Mouse (Mus musculus) CH12.LX (cell line): ENCODE measurements around the gene Abcb8. TPM values are rescaled to one million over a fixed set of nuclear protein-coding genes. Genes with fewer than 3 reads are reported as not detected.

Source experiments
- DNase-seq: peaks from one replicate; pipeline ENCODE4 v3.0.0-alpha.2; 2013; ENCODE audit errors: extremely low read depth
- H3K27ac ChIP-seq: 2 replicates; pipeline ENCODE4 v1.5.1; 2012; ENCODE audit warnings: low read depth, mild to moderate bottlenecking, control low read depth, moderate library complexity; ENCODE audit not compliant: insufficient read depth
- H3K27me3 ChIP-seq: replicated peaks from 2 replicates; pipeline ENCODE3; 2012; ENCODE audit warnings: inconsistent platforms
- H3K36me3 ChIP-seq, 2 experiments: replicated peaks in 1 of 2; 2 replicates each; pipeline versions ENCODE3 to v1.6.1; 2012; ENCODE audit warnings: inconsistent platforms in 1 of 2, low read length in 1 of 2, mild to moderate bottlenecking in 1 of 2, mixed read lengths in 1 of 2, moderate library complexity in 1 of 2; ENCODE audit not compliant: control insufficient read depth in 1 of 2, insufficient read depth in 1 of 2
- H3K4me1 ChIP-seq, 2 experiments: 2 replicates each; pipeline ENCODE4 v1.6.1; 2012; ENCODE audit warnings: inconsistent platforms in 1 of 2, moderate library complexity in 1 of 2; ENCODE audit not compliant: insufficient read depth in 2 of 2, control insufficient read depth in 1 of 2
- H3K4me2 ChIP-seq: 2 replicates; pipeline ENCODE4 v1.6.1; 2012; ENCODE audit warnings: low read depth, mild to moderate bottlenecking, control low read depth; ENCODE audit not compliant: poor library complexity, insufficient read depth, severe bottlenecking
- H3K4me3 ChIP-seq, 3 experiments: fragments of 150-350 bp in 1 of 3; sonication (generic) in 1 of 3; replicated peaks in 1 of 3; 2 replicates each; pipeline versions ENCODE3 to v1.5.1; 2011 to 2012; ENCODE audit warnings: low read depth in 2 of 3, low read length in 2 of 3, mild to moderate bottlenecking in 2 of 3, moderate library complexity in 2 of 3, control low read depth in 1 of 3, improper control_type of control experiment in 1 of 3, inconsistent platforms in 1 of 3, mixed read lengths in 1 of 3; ENCODE audit not compliant: poor library complexity in 1 of 3
- H3K79me2 ChIP-seq: replicated peaks from 2 replicates; pipeline ENCODE4 v1.6.1; 2012; ENCODE audit warnings: mild to moderate bottlenecking, moderate library complexity; ENCODE audit not compliant: control insufficient read depth, poor library complexity, insufficient read depth, severe bottlenecking; ENCODE audit errors: extremely low read depth
- H3K9ac ChIP-seq: 2 replicates; pipeline ENCODE4 v1.6.1; 2012; ENCODE audit warnings: low read depth, mild to moderate bottlenecking, control low read depth, moderate library complexity; ENCODE audit not compliant: insufficient read depth
- H3K9me3 ChIP-seq: replicated peaks from 2 replicates; pipeline ENCODE3; 2012; ENCODE audit warnings: low read length, inconsistent platforms, mixed read lengths
- CHD2 ChIP-seq: IDR thresholded peaks from 2 replicates; pipeline ENCODE4 v1.6.1; 2011; ENCODE audit warnings: low read length, improper control_type of control experiment
- CTCF ChIP-seq, 2 experiments: IDR thresholded peaks in 1 of 2; conservative IDR thresholded peaks in 1 of 2; 2 replicates each; pipeline ENCODE4 v1.5.1; 2011 to 2012; ENCODE audit warnings: low read depth in 2 of 2, low read length in 2 of 2, improper control_type of control experiment in 1 of 2, inconsistent platforms in 1 of 2, mild to moderate bottlenecking in 1 of 2, moderate library complexity in 1 of 2
- E2F4 ChIP-seq: IDR thresholded peaks from 2 replicates; pipeline ENCODE4 v1.6.1; 2011; ENCODE audit warnings: low read depth, low read length, improper control_type of control experiment; ENCODE audit not compliant: insufficient replicate concordance
- ELF1 ChIP-seq: IDR thresholded peaks from 2 replicates; pipeline ENCODE4 v1.6.1; 2014; ENCODE audit warnings: low read depth, mild to moderate bottlenecking, inconsistent platforms, low read length, improper control_type of control experiment
- EP300 ChIP-seq: IDR thresholded peaks from 2 replicates; pipeline ENCODE4 v1.6.1; 2011; ENCODE audit warnings: low read length, improper control_type of control experiment
- ETS1 ChIP-seq: conservative IDR thresholded peaks from 2 replicates; pipeline ENCODE4 v1.6.1; 2012; ENCODE audit warnings: low read depth, mild to moderate bottlenecking, inconsistent platforms, low read length, improper control_type of control experiment, moderate library complexity
- GABPA ChIP-seq: IDR thresholded peaks from 2 replicates; pipeline ENCODE4 v1.6.1; 2012; ENCODE audit warnings: low read depth, low read length, improper control_type of control experiment, inconsistent platforms; ENCODE audit not compliant: insufficient replicate concordance
- HCFC1 ChIP-seq: IDR thresholded peaks from 2 replicates; pipeline ENCODE4 v1.6.1; 2012; ENCODE audit warnings: low read depth, mild to moderate bottlenecking, inconsistent platforms, low read length, improper control_type of control experiment
- IRF4 ChIP-seq: IDR thresholded peaks from 2 replicates; pipeline ENCODE4 v1.6.1; 2014; ENCODE audit warnings: low read depth, mild to moderate bottlenecking, inconsistent platforms, low read length, improper control_type of control experiment
- JUN ChIP-seq: IDR thresholded peaks from 2 replicates; pipeline ENCODE4 v1.6.1; 2011; ENCODE audit warnings: low read depth, mild to moderate bottlenecking, low read length, improper control_type of control experiment, moderate library complexity; ENCODE audit not compliant: insufficient read depth
- MXI1 ChIP-seq: IDR thresholded peaks from 2 replicates; pipeline ENCODE4 v1.6.1; 2011; ENCODE audit warnings: mild to moderate bottlenecking, low read depth, low read length, improper control_type of control experiment
- NRF1 ChIP-seq: IDR thresholded peaks from 2 replicates; pipeline ENCODE4 v1.6.1; 2014; ENCODE audit warnings: low read depth, mild to moderate bottlenecking, inconsistent platforms, low read length, improper control_type of control experiment, moderate library complexity
- POLR2A ChIP-seq: IDR thresholded peaks from 2 replicates; pipeline ENCODE4 v1.6.1; 2011; ENCODE audit warnings: low read depth, mild to moderate bottlenecking, improper control_type of control experiment, low read length
- TBP ChIP-seq: conservative IDR thresholded peaks from 2 replicates; pipeline ENCODE4 v1.6.1; 2011; ENCODE audit warnings: low read depth, low read length, improper control_type of control experiment
- TCF12 ChIP-seq: IDR thresholded peaks from 2 replicates; pipeline ENCODE4 v1.6.1; 2014; ENCODE audit warnings: low read depth, mild to moderate bottlenecking, inconsistent platforms, low read length, improper control_type of control experiment
- USF1 ChIP-seq: IDR thresholded peaks from 2 replicates; pipeline ENCODE4 v1.6.1; 2014; ENCODE audit warnings: low read depth, mild to moderate bottlenecking, inconsistent platforms, low read length, improper control_type of control experiment
- USF2 ChIP-seq: conservative IDR thresholded peaks from 2 replicates; pipeline ENCODE4 v1.6.1; 2011; ENCODE audit warnings: low read depth, low read length, improper control_type of control experiment
- ZC3H11A ChIP-seq: IDR thresholded peaks from 2 replicates; pipeline ENCODE4 v1.6.1; 2012; ENCODE audit warnings: low read depth, mild to moderate bottlenecking, inconsistent platforms, low read length, improper control_type of control experiment
- dilution Hi-C: fragments of 300-500 bp; cut with MboI; formaldehyde crosslinking; loops from 2 replicates; pipeline ENCODE4 v1.14.3; 2020; ENCODE audit warnings: low sequenced_read_pairs; ENCODE audit not compliant: extremely low pct_unique_long_range_greater_than_20kb, extremely low pct_ligation_motif_present
- in situ Hi-C: fragments of 300-500 bp; cut with MboI; formaldehyde crosslinking; loops from 3 replicates; pipeline ENCODE4 v1.14.3; 2019; ENCODE audit warnings: low sequenced_read_pairs, low pct_ligation_motif_present, low pct_unique_long_range_greater_than_20kb, mixed read lengths
- polyA plus RNA-seq: library from polyadenylated mRNA; unstranded; fragments of >175 nt; gene quantifications from 2 replicates; pipeline ENCODE4 v1.2.1, GENCODE M21; 2012; ENCODE audit warnings: low read depth; ENCODE audit not compliant: insufficient read length
- total RNA-seq, 2 experiments: library from RNA; depleted of rRNA; stranded (reverse); fragments of 300-350 nt in 1 of 2; fragments of >200 nt in 1 of 2; gene quantifications; 2 replicates each; pipeline ENCODE4 v1.2.3; 2012 to 2014

Abcb8 gene
- total and polyA plus RNA-seq, 3 experiments, result 31.0 to 58.7 (median 45.4) TPM

DNA sequence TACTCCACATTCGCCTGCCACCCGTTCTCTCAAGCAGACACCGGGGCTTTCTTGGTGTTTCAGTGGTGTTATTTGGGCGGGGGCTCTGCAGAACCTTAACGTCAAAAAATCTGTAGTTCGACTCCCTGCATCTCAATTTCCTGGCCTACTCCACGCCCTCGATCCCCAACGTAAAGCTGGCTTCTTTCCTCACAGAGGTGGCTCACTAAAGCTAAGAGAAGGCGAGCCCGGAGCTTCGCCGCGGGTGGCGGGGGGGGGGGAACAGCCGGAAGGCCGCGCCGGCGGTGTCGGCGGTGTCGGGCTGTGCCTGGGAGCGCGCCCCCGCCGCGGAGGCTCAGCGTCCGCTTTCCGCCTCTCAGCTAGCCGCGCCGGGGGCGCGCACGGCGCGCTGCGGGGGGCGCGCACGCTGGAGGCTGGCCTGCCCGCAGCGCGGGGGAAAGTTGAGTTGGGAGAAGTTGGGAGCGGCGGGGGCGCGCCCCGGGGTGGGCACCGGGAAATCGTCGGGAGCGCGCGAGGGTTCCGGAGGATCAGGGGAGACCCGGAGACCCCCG is 31.5 kb downstream of the Abcb8 start (continued):
- TF ChIP-seq CHD2, result no peak
- TF ChIP-seq IRF4, result no peak
- TF ChIP-seq JUN, result no peak
- TF ChIP-seq MXI1, result no peak
- no peak for TF ChIP-seq GABPA
- TF ChIP-seq ETS1, result no peak
- TF ChIP-seq HCFC1, result peak; percentile 29; the same call in 1 of the 2 replicates
- peak; percentile 37; the same call in 1 of the 2 replicates for TF ChIP-seq NRF1

DNA sequence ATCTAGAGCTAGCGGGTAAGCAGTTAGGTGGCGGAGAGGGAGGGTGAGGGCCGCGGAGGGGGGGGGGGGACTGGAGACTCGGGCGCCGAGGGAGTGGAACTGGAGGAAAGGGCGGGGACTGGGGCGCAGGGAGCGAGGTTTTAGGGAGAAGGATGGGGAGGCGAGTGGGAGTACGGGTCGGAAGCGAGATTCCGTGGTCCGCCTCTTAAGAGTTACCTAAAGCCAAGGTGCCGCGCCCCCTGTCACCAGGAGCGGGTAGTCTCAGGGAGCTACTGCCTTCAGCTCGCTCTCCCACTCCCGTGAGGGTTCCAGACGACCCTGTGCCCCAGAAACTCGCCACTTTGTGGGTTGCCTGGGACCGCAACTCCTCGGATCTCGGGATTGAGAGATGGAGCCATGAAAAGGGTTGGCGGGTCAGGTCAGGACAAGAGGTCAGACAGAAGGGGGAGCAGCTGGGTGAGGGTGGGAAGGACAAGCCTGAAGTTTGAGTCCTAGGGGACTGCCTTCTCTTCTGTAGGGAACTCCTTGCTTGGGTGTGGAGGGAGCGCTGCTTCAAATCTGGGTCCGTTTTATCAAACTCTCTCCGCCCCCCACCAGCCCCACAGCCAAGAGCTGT is 32.1 kb downstream of the Abcb8 start:
- H3K4me3 ChIP-seq, result peak overlapping the region; percentile 63 to 94 (median 68)
- dilution Hi-C loops, result no loop called here
- H3K79me2 ChIP-seq, result peaks cover 10% of the 10 kb centered on the region; the same call in 1 of the 2 replicates
- DNase-seq, result peak; percentile 53
- H3K4me2 ChIP-seq, result peak overlapping the region; percentile 55
- H3K4me1 ChIP-seq, result peaks cover 16 to 41% of the 10 kb centered on the region in 2 experiments
- no peaks in the 10 kb centered on the region for H3K9me3 ChIP-seq
- no peaks in the 10 kb centered on the region for H3K27me3 ChIP-seq
- TF ChIP-seq GABPA (no peak), NRF1 (no peak), POLR2A (no peak), CTCF (conservative IDR thresholded peaks at IDR 0.05 in 1 of 2, IDR thresholded peaks at IDR 0.05 in 1 of 2; ENCODE audit: low read depth in 2 of 2, low read length in 2 of 2) (peak in 1 of 2 experiments; percentile 46; a peak in 2 of 4 replicates)
- TF ChIP-seq, all 38 proteins: peak for 1
- Histone ChIP-seq H3K9ac (peak overlapping the region; percentile 54), H3K36me3 (peaks cover 14 to 43% of the 10 kb centered on the region in 2 experiments), H3K27ac (no peak overlapping the region)
- in situ Hi-C loops, result no loop called here

DNA sequence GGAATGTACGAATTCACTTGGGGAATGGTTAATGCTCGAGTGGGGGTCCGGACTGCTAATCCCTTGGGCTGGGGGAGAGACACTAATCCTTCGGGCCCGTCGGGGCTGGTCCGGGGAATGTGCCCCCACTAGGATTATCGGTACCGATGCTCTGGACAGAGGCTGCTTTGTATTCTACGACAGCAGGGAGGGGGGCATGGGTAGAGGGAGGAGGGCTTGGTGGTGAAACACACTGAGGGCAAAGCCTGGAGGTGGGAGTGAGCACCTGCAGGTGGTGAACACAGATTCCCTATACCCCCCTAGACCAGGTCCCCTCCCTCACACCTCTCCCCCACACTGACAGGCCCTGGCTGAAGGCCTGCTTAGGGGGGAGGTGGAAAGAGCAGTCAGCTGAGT is 32.6 kb downstream of the Abcb8 start:
- Histone ChIP-seq H3K4me1 (peaks cover 16 to 41% of the 10 kb centered on the region in 2 experiments), H3K4me3 (peak overlapping the region; percentile 63 to 94 (median 68)), H3K9me3 (no peaks in the 10 kb centered on the region), H3K9ac (peak overlapping the region; percentile 54), H3K4me2 (peak overlapping the region; percentile 55), H3K36me3 (peaks cover 18 to 43% of the 10 kb centered on the region in 2 experiments), H3K27me3 (no peaks in the 10 kb centered on the region), H3K27ac (no peak overlapping the region), H3K79me2 (peaks cover 10% of the 10 kb centered on the region; the same call in 1 of the 2 replicates)
- DNase-seq, result no peak
- dilution Hi-C loops (no loop called here), in situ Hi-C loops (no loop called here)
- TF ChIP-seq ELF1 (no peak), USF1 (no peak), IRF4 (no peak), ZC3H11A (no peak), TBP (no peak), E2F4 (no peak), TCF12 (no peak), EP300 (no peak), USF2 (no peak)
